Mouse (Mus musculus) bone marrow, adult 2 months (tissue): ENCODE measurements around the gene 1600015I10Rik.

ENCODE experiments used
- CTCF ChIP-seq: fragments of 200-500 bp; IDR thresholded peaks from 2 replicates; pipeline ENCODE4 v1.5.1; 2011; ENCODE audit warnings: low read length, control low read depth; ENCODE audit not compliant: control insufficient read depth, insufficient read depth
- POLR2A ChIP-seq: fragments of 200-500 bp; IDR thresholded peaks from 2 replicates; pipeline ENCODE4 v1.6.1; 2011; ENCODE audit warnings: low read depth, mild to moderate bottlenecking, control low read depth, low read length, borderline replicate concordance; ENCODE audit not compliant: control insufficient read depth

DNA sequence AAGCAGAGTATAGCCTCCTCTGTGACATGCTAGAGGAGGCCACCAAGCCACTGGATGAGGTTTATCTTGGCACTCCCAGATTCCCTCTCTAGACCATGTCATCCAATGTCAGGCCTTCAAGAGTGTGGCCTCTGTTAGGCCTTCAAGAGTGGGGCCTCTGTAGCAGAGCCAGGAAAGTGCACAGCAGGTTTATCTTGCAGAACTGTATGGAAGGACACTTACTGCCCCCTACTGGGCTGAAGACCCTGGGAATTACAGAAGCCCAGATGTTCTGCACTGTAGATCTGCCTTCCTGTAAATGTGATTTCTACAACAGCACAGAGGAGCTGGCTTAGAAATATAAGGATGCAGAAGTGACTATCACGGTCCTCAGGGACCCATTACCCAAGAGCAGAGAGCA lies 25.3 kb downstream of the 1600015I10Rik start:
- TF ChIP-seq CTCF (peak; percentile 25; the same call in 1 of the 2 replicates), POLR2A (no peak)
